Mouse (Mus musculus): Measurements from ENCODE around the gene Hnrnpul1.

DNA sequence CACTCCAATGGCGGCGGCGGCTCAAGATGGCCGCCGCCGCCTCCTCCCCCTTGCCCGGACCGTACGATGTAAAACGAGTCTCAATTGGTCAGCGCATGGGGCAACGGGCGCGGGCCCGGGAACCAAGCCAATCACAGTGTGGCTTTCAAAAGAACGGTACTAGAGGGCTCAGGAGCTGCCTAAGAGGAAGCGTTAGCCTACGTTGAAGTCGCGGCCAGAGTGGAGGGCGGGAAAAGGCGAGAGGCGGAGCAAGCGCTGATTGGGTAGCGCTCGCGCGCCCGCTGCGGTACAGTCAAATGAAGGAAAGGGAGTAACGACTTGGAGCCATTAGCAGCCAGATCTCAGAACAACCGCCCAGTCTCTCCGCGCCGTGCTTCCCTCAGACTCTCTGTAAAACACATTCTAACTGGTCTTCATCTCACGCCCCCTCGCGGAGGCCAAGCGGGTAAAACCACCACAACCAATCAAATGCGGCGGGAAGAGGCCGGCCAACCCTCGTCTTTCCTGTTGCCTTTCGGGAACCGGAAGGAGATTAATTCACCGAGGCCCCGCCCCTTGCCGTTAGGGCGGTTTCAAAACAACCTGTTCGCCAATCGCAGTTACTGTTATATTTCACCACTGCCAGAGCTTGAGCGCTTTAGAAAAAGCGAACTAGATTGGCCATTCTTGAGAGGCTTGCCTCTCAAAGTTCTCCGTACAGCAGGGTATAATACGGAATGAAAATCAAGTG lies at the start of gene Hnrnpul1:
- peak; percentile 58 for TF ChIP-seq CTCF (IDR thresholded peaks at IDR 0.05; ENCODE audit: low read depth)
- peak; percentile 53 for TF ChIP-seq EP300 (IDR thresholded peaks at IDR 0.05; ENCODE audit: low read depth)

Measured in liver, embryonic 14.5 days (tissue).